Mouse (Mus musculus): ENCODE data around the gene Carns1.

The Carns1 gene

Small RNAs within 50 kb of the gene (microRNA-seq; reads per million reads assigned to microRNA genes)
- 0 reads per million in 2 experiments for gene Gm26115

Measured in adrenal gland (tissue).